Mouse (Mus musculus) forebrain, postnatal 0 days (tissue): ENCODE measurements around the gene Sox5. TPM values are rescaled to one million over a fixed set of nuclear protein-coding genes. Genes with fewer than 3 reads are reported as not detected.

Experiments
- ATAC-seq: fragments of 200-750 bp; cut with Nextera tagmentation; 2 replicates; pipeline ENCODE4 v1.8.0; 2017; ENCODE audit warnings: mild to moderate bottlenecking, moderate library complexity
- DNase-seq: peaks from one replicate; pipeline ENCODE4 v3.0.0-alpha.2; 2015
- H3K27ac ChIP-seq: fragments of 300-500 bp; sonication (generic); 2 replicates; pipeline ENCODE4 v1.5.1; 2014; ENCODE audit warnings: low read depth, mild to moderate bottlenecking, antibody characterized with exemption, low read length, moderate library complexity, mixed read lengths
- H3K27me3 ChIP-seq: fragments of 300-500 bp; sonication (generic); 2 replicates; pipeline ENCODE4 v1.6.1; 2014; ENCODE audit warnings: mild to moderate bottlenecking, low read length, mixed read lengths; ENCODE audit not compliant: insufficient read depth
- H3K36me3 ChIP-seq: fragments of 300-500 bp; sonication (generic); 2 replicates; pipeline ENCODE4 v1.6.1; 2014; ENCODE audit warnings: mild to moderate bottlenecking, moderate library complexity; ENCODE audit not compliant: insufficient read depth
- H3K4me1 ChIP-seq: fragments of 300-500 bp; sonication (generic); 2 replicates; pipeline ENCODE4 v1.6.1; 2014; ENCODE audit warnings: antibody characterized with exemption; ENCODE audit not compliant: insufficient read depth
- H3K4me2 ChIP-seq: fragments of 300-500 bp; sonication (generic); 2 replicates; pipeline ENCODE4 v1.6.1; 2014; ENCODE audit warnings: low read depth, mild to moderate bottlenecking, moderate library complexity
- H3K4me3 ChIP-seq: fragments of 300-500 bp; sonication (generic); 2 replicates; pipeline ENCODE4 v1.5.1; 2014; ENCODE audit warnings: low read depth, low read length, mixed read lengths
- H3K9ac ChIP-seq: fragments of 300-500 bp; sonication (generic); 2 replicates; pipeline ENCODE4 v1.6.1; 2014; ENCODE audit warnings: mild to moderate bottlenecking
- H3K9me3 ChIP-seq: fragments of 300-500 bp; sonication (generic); 2 replicates; pipeline ENCODE4 v1.6.1; 2016; ENCODE audit warnings: low read length
- CTCF ChIP-seq: sonication (generic); IDR thresholded peaks from 2 replicates; pipeline ENCODE4 v1.5.1; 2016; ENCODE audit warnings: antibody characterized with exemption, control low read depth, low read depth
- WGBS: fragments of 180-500 bp; shearing (Covaris S2); extraction: QIAGEN DNeasy Blood & Tissue Kit; methylation state at CpG from one replicate; pipeline ENCODE4 v1.1.7; 2014; 5-methylcytosine and 5-hydroxymethylcytosine counted together
- polyA plus RNA-seq: library from polyadenylated mRNA; unstranded; fragments of >200 nt; fragmentation: Nextera tagmentation; extraction: Ambion mirVana; gene quantifications from 2 replicates; pipeline ENCODE4 v1.2.1, GENCODE M21; 2015
- total RNA-seq: library from RNA; depleted of rRNA; stranded (reverse); fragments of >200 nt; gene quantifications from 2 replicates; pipeline ENCODE4 v1.2.3, GENCODE M21; 2014

Sox5 gene
- total and polyA plus RNA-seq, 2 experiments from 2014 or later, result 31.6 to 62.8 TPM

DNA sequence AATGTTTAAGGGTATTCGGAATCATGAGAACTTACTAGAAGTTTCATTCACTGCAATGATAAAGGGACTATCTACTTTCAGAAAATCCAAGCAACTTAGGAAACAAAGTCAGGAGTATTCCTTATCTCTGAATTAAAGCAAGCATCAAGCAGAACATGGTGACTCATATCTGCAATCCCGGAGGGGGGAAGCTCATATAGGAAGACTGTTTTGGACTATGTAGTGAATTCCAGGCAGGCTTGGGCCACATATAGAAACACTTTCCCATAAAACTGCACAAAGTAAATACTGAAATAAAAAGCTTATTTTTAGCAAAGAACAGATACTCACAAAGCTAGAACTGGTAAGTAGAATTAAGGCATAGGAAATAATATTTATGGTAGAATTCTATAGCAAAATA lies 993.3 kb downstream of the Sox5 start:
- TF ChIP-seq CTCF, result no peak
- H3K36me3 ChIP-seq, result no peaks in the 10 kb centered on the region

GRCm38 (mm10) chr6:143787360-143787759 lies 994.4 kb downstream of the Sox5 start:
- no peak for TF ChIP-seq CTCF
- DNase-seq (no peak), ATAC-seq (no peak)
- no peaks in the 10 kb centered on the region for H3K9me3 ChIP-seq
- H3K36me3 ChIP-seq, result no peaks in the 10 kb centered on the region
- H3K27ac ChIP-seq, result no peak overlapping the region
- no peak overlapping the region for H3K4me2 ChIP-seq
- 90% methylated on average over 5 of the region's 5 CpGs for WGBS
- H3K9ac ChIP-seq, result no peak overlapping the region
- no peaks in the 10 kb centered on the region for H3K27me3 ChIP-seq
- H3K4me1 ChIP-seq, result no peaks in the 10 kb centered on the region
- H3K4me3 ChIP-seq, result no peak overlapping the region

More for the DNA sequence above, 993.3 kb downstream of the Sox5 start:
- ATAC-seq (no peak), DNase-seq (no peak)
- no peaks in the 10 kb centered on the region for H3K4me1 ChIP-seq
- H3K9me3 ChIP-seq, result no peaks in the 10 kb centered on the region
- H3K4me2 ChIP-seq, result no peak overlapping the region
- H3K27ac ChIP-seq, result no peak overlapping the region
- no peak overlapping the region for H3K4me3 ChIP-seq
- H3K27me3 ChIP-seq, result no peaks in the 10 kb centered on the region
- 95% methylated on average over 2 of the region's 2 CpGs for WGBS
- no peak overlapping the region for H3K9ac ChIP-seq

DNA sequence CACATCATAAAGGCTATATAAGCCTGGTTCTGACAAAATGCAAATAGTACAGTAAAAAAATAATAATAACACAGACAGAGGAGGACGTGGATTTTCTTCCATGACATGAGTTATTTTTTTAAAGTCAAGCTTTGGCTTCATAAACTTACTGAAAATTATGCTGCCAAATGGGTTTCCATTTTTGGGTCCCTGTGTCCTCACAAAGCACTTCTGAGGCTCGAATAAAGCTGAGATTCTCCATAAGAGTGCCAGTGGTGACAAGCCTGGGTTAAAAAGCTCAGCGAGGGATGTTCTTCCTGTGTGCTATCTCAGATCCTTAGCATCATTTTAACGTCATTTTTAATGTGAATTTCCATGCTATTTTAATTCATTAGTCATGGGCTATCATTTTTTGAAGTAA lies 996.1 kb downstream of the Sox5 start:
- H3K4me2 ChIP-seq, result no peak overlapping the region
- H3K9ac ChIP-seq, result no peak overlapping the region
- ATAC-seq, result no peak
- 64% methylated on average over 4 of the region's 4 CpGs for WGBS
- H3K9me3 ChIP-seq, result no peaks in the 10 kb centered on the region
- no peak overlapping the region for H3K27ac ChIP-seq
- no peaks in the 10 kb centered on the region for H3K27me3 ChIP-seq
- H3K4me1 ChIP-seq, result no peaks in the 10 kb centered on the region
- no peaks in the 10 kb centered on the region for H3K36me3 ChIP-seq
- no peak overlapping the region for H3K4me3 ChIP-seq
- TF ChIP-seq CTCF, result no peak
- DNase-seq, result no peak
